Mouse (Mus musculus) R1 (cell line): ENCODE data around the gene Gpr88.

ENCODE experiments used
- DNase-seq: peaks from one replicate; pipeline ENCODE4 v3.0.0-alpha.2; 2018; ENCODE audit warnings: low read depth, low spot score

Gpr88 gene

GRCm38 (mm10) chr3:116200060-116200459, 53.2 kb downstream of the Gpr88 start:
- DNase-seq, result no peak
